Mouse (Mus musculus): ENCODE measurements at regions not wholly inside any gene's neighbourhood (a gene's known extent, or its start where the extent isn't known, plus 50 kb on each side); places are given as distances from the start of the nearest gene placed in this dataset.

DNA sequence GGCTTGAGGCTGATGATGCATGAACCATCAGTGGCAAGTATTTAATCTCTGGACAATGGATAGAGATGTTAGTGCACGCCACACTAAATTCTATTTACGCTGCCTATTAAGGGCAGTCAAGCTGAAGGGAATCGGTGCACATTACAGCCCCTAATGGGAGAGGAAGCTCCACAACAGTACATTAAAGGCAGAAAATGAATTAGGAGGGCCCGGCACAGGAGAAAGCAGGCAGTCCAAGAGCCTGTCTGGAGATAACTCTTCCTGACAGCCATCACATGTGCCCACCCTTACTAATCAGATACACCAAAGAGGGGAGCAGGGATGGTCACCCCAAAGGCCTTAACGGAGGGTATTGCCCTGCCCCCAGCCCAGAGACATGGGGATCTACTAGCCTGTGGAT is 118.7 kb upstream of the Mafb start:
- TF ChIP-seq IRF4 (IDR thresholded peaks at IDR 0.05; ENCODE audit: low read depth, low read length) (no peak), POLR2A (IDR thresholded peaks at IDR 0.05; ENCODE audit: low read depth, low read length) (no peak), ETS1 (conservative IDR thresholded peaks at IDR 0.05; ENCODE audit: low read depth, low read length) (no peak), USF2 (conservative IDR thresholded peaks at IDR 0.05; ENCODE audit: low read depth, low read length) (no peak), ZMIZ1 (IDR thresholded peaks at IDR 0.05; ENCODE audit: low read depth, low read length) (no peak), NRF1 (IDR thresholded peaks at IDR 0.05; ENCODE audit: low read depth, low read length) (no peak), CTCF (conservative IDR thresholded peaks at IDR 0.05 in 1 of 2, IDR thresholded peaks at IDR 0.05 in 1 of 2; ENCODE audit: low read depth in 2 of 2, low read length in 2 of 2) (no peak), TCF12 (IDR thresholded peaks at IDR 0.05; ENCODE audit: low read depth, low read length) (no peak), MAX (IDR thresholded peaks at IDR 0.05; ENCODE audit: low read length) (no peak), RCOR1 (conservative IDR thresholded peaks at IDR 0.05; ENCODE audit: low read depth, low read length) (no peak), MYC (IDR thresholded peaks at IDR 0.05; ENCODE audit: low read depth, low read length) (no peak)

Measured in CH12.LX (cell line).